Mouse (Mus musculus) megakaryocyte-erythroid progenitor cell, adult 5-6 weeks (primary cell): ENCODE measurements around the gene Ndufb6. TPM values are rescaled to one million over a fixed set of nuclear protein-coding genes. Genes with fewer than 3 reads are reported as not detected.

Experiments
- ATAC-seq: replicated peaks from 2 replicates; pipeline ENCODE4 v1.8.0; 2016; ENCODE audit warnings: mild to moderate bottlenecking, inconsistent platforms; ENCODE audit not compliant: severe bottlenecking, poor library complexity, low FRiP score, low TSS enrichment
- total RNA-seq, 2 experiments: library from RNA; stranded (forward) in 1 of 2; stranded (reverse) in 1 of 2; fragments of 200-1000, 215-1000 nt in 1 of 2; fragments of >200 nt in 1 of 2; fragmentation: Nextera tagmentation in 1 of 2; gene quantifications; 2 replicates each; pipeline ENCODE4 v1.2.3; 2014 to 2017

Gene Ndufb6
- total RNA-seq, 2 experiments from 2014 or later = 67.9 to 196 TPM

- no peak for ATAC-seq
Observed at GRCm38 (mm10) chr4:40221004-40221760, 58.0 kb downstream of the Ndufb6 start.

Other genes with a start within 250 kb of the Ndufb6 start
- 25.6 and 34.8 TPM in 2 replicates for gene Aco1, start 136.3 kb downstream of the Ndufb6 start, total RNA-seq (2014; fragmentation: Nextera tagmentation)
- gene Aco1, start 136.3 kb downstream of the Ndufb6 start, total RNA-seq (2017) = 28.7 and 33.1 TPM in 2 replicates
- 11.3 and 14.2 TPM in 2 replicates for gene Ddx58, start 39.6 kb downstream of the Ndufb6 start, total RNA-seq (2014; fragmentation: Nextera tagmentation)
- gene Ddx58, start 39.6 kb downstream of the Ndufb6 start, total RNA-seq (2017) = 18.9 and 20.2 TPM in 2 replicates
- 7.4 and 26.3 TPM in 2 replicates for gene Smim27, start 9.8 kb downstream of the Ndufb6 start, total RNA-seq (2014; fragmentation: Nextera tagmentation)
- gene Smim27, start 9.8 kb downstream of the Ndufb6 start, total RNA-seq (2017) = 6.0 and 6.9 TPM in 2 replicates
- 27.1 and 41.9 TPM in 2 replicates for gene Topors, start 9.6 kb downstream of the Ndufb6 start, total RNA-seq (2014; fragmentation: Nextera tagmentation)
- 88.1 and 96.6 TPM in 2 replicates for gene Topors, start 9.6 kb downstream of the Ndufb6 start, total RNA-seq (2017)
- gene Tmem215, start 192.8 kb upstream of the Ndufb6 start, total RNA-seq (2014; fragmentation: Nextera tagmentation) = not detected in 2 replicates
- not detected in 2 replicates for gene Tmem215, start 192.8 kb upstream of the Ndufb6 start, total RNA-seq (2017)